Mouse (Mus musculus) thymus, postnatal 36 days (tissue): Measurements from ENCODE around the gene Dpp6.

ENCODE experiments used
- DNase-seq, 2 experiments: peaks; one replicate each; pipeline ENCODE4 v3.0.0; 2022; ENCODE audit warnings: mixed read lengths in 2 of 2

The Dpp6 gene

GRCm38 (mm10) chr5:27304115-27304514 lies 487.1 kb downstream of the Dpp6 start:
- peak; percentile 6 to 17 for DNase-seq

GRCm38 (mm10) chr5:27306497-27307152 lies 489.6 kb downstream of the Dpp6 start:
- no peak for DNase-seq

GRCm38 (mm10) chr5:27310217-27310616 lies 493.2 kb downstream of the Dpp6 start:
- no peak for DNase-seq

GRCm38 (mm10) chr5:27316674-27317073 lies 499.7 kb downstream of the Dpp6 start:
- DNase-seq = no peak

GRCm38 (mm10) chr5:27317264-27317663 lies 500.3 kb downstream of the Dpp6 start:
- no peak for DNase-seq

DNA sequence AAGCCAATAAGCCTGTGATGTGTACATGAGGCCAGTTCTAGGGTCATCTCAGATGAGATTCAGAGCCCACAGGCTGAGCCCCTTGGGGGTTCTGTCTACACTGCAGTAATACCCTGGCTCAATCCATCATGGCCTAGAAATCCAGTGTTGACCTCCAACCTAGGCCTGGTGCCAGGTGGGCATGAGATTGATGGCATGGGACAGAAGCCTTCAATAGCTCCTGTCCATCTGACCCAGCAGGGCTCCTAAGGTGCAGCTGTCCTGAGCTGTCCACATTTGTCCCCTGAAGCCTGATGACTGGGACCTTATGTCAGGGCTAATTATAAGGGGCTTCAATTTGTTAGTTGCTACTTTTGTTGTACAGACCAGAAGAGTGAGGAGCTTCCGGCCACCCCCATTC lies 500.8 kb downstream of the Dpp6 start:
- no peak for DNase-seq

DNA sequence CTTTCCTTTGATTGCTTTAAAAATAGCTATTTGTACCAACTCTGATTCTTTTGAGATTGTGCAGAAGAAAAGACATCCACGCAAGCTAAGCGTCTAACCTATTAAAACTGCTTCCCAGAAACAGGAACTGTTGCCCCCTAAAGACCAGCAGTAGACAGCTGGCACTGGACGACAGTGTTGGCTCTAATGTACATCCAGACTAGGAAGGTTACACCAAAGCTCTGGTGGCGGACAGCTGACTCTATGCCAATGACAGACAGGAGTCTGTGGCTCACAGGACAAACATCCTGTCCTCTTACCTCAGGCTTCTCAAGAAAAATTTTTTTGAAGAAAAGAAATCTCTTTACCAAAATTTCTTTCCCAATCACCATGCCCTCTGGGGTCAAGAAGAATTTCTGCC lies 502.7 kb downstream of the Dpp6 start:
- no peak for DNase-seq

- DNase-seq = no peak
Observed at GRCm38 (mm10) chr5:27322895-27323792, 506.1 kb downstream of the Dpp6 start.

DNA sequence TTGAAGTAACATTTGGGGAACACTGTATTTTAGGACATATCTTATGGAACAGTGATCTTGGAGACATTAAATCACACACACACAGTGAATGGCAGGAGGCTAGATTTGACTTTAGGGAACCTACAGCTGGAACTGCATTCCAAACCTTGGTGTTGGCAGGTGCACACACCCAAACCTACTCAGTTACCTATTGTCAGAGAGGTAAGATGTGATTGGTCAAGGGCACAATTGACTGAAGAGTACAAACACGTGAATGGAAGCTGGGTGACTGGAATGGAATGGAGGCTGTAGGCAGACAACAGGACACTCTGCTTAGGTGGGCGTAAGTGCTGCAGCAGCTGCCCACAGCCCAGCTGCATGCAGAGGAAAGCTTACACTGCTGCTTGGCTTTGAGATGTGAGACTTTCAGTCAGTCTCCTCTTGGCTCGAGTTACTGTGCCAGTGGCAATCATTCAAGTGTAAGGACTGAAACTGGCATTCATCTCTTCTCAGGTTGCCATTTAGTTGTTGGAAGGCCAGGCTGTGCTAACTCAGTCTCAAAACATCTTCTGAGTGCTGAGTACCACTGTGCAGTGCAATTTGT lies 507.4 kb downstream of the Dpp6 start:
- DNase-seq = no peak

DNA sequence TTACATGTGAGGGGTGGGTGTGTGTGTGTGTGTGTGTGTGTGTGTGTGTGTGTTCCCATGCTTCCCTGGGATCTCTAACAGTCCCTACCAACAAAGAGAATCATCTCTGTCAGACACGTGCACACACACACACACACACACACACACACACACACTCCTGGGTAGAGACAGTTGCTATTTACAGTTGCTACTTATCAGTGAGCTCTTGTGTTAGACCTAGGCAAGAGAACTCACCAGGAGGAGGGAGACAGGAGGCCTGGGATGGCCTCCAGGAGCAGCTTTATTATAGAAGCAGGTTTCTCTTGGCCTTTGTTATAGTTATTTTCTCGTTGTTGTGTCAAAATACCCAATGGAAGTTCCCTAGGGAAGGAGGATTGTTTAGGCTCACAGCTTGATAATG lies 519.7 kb downstream of the Dpp6 start:
- DNase-seq = no peak

GRCm38 (mm10) chr5:27339196-27340030 lies 522.4 kb downstream of the Dpp6 start:
- DNase-seq = no peak

DNA sequence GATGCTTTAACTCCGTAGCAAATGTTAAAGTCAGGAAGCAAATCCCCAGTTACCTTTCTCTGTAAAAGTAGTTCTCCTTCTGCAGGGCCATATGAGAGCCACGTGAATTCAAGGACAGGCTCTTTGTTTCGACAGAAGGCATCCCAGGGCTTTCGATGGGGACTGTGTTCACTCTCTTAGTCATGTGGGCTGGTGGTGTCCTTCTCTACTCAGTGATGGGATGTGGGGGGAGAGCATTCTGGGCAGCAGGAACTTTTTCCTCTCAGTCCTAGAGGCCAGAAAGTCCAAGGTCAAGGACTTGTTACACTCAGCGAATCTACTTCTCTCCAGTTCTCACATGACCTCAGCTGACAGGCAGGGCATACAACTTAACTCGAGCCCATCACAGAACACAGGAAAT lies 525.3 kb downstream of the Dpp6 start:
- DNase-seq = no peak

DNA sequence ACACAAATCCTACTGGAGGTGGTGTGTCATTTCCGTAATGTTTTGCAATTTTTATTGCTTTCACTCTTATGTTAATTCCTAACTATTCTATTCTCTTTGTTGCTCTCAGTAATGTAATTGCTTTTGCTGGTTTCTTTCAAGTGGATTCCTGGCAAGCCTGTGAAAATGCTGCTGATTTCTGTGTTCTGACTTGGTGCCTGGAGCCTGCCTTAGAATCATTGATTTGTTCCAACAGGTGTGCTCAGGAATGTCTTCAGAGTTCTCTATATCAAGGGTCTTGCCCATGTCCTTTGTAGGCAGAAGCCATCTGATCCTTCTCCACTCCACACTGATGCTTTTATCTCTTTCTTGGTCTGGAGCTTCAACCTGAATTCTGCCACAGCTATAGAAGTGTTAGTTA lies 526.6 kb downstream of the Dpp6 start:
- no peak for DNase-seq

DNA sequence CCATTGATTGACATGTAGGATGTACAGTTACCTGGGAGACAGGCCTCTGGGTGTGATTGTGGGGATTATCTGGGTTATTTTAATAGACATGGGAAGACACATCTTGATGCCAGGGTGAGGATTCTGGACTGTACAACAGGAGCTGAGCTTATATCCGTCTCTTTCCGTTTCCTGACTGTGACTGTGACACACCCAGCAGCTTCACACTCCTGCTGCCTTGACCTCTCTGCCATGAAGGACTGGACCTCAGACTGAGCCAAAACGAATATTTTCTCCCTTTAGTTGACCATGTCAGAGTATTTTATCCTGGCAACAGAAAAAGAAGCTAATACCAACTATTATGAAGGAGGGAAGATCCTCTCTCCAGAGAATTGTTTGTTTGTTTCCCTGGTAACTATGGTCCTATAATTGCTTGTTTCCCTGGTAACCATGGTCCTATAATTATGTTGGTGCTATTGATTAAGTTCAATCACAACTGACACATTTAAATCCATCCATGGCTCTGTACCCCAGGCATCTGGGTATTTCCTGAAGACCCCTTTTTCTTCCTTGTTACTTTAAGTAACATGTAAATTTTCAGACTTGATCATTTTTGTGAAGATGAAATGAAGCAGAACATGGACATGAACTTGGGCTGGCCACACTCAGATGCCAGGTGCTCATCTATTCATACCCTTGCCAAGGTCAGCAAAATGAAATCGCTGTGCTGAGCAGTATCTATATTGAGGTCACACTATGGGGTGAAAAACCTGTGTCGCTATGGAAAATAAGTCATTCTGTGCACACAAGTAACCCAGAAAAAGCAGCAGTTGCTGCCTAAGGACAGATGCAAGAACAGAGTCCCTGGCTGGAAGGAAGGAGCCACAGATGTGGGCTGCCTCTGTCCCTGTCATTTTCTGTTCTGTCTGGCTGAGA lies 531.4 kb downstream of the Dpp6 start:
- DNase-seq = no peak

GRCm38 (mm10) chr5:27357630-27358029 lies 540.6 kb downstream of the Dpp6 start:
- no peak for DNase-seq

DNA sequence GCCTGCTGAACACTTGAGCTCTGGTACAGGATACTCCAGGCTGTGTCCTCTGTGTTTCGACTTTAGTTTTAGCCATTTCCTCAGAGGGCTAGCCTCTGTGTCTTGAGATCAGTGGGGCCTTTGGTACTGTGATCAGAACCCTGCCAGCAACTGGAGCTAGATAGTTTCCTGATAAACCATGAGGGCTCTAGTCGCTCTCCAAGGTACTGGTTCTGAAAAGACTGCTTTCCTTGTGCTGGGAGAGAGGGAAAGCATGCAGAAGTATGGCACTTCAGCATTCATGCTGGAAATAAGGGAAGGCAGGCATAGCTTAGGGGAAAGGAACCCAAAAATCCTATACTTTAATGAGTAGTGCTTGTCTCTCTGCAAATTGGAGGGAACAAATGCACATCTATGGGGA lies 548.9 kb downstream of the Dpp6 start:
- no peak for DNase-seq

GRCm38 (mm10) chr5:27370814-27371213 lies 553.8 kb downstream of the Dpp6 start:
- no peak for DNase-seq

DNA sequence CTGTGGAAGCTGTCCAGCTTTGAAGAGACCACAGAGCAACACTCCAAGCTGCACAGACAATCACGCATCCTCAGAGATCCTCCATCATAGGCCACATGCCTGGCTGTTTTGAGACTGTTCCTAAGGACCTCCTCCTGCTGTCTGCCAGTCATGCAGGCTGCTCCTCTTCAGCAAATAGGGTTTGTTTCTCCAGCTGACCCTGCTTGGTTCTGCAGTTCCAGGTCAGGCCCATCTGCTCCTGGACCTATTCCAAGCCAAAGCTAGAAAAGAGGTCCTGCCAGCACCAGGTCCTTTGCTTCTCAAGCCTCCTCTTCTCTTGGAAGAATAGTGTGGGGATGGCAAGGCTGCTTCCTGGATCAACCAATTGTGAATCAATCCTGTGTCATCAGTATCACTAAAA lies 556.9 kb downstream of the Dpp6 start:
- no peak for DNase-seq

DNA sequence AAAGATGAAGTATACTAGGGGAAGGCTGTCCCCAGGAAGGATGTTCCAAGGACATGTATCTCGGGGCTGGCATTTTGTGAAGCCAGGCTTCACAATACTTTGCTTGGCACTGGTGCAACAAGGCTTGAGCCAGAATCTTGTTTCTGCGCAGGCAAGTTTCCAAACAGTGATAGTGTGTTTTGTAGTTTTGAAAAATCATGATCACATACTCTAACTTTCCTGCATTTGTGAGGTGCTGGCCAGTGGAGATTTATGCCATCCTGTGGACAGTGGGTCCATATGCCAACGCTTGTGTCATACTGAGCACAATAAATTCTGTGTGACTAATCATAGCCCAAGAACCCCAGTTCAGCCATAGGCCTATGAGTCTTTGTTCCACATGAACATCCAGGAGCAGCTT lies 558.8 kb downstream of the Dpp6 start:
- no peak for DNase-seq

DNA sequence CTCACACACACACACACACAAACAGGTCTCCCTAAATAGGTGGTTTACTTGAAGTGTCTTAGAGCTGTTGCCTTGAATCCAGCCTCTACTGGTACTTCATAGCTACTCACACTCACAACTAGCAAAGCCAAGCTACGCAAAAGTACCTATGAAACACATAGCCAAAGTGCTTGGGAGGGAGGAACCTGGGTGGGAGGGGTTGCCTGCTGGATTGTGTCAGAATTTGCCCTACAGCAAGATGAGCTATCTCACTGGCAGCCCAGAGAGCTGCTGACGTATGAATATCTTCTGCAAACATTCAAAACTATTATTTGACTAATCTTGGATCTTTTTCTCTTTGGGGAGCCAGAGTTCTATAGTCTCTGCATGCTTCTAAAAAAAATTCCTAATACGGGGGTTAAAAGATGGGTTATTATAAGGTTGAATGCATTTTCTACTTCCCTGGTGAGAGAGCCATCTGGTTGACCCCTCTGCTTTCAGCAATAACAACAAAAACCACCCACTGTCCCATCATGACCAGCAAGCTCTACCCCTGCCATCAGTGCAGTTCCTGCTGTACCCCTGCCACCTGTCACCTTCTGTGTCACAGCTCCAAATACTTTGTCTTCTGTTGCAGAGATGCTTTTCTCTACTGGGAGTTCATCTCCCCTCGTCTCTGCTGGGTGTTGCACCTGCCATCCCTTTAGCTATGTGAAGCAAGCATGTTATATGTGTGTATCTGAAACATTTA lies 563.8 kb downstream of the Dpp6 start:
- DNase-seq = no peak

- no peak for DNase-seq
Observed at GRCm38 (mm10) chr5:27398371-27398770, 581.4 kb downstream of the Dpp6 start.
